Mouse (Mus musculus): ENCODE measurements at regions not wholly inside any gene's neighbourhood (a gene's known extent, or its start where the extent isn't known, plus 50 kb on each side); places are given as distances from the start of the nearest gene placed in this dataset.

DNA sequence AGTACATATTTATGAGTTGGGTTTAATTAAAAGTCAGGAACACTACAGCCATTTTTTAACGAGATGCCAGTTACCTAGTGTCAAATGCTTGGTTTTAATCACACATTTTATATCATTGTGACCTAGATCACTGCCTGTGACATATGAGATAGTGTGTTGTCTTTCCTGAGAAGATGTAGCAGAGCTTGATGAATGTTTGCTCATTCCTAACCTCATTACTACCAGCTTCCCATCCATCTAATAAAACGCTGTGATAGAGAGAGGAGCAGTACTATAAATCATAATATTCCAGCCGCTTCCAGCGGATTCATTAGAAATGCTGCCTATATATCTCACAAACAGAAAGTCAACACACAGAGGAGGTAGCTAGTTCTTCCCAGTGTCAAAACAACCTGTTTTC lies 163.6 kb downstream of the Aldoart1 start:
- H3K4me3 ChIP-seq = no peak overlapping the region
- H3K4me2 ChIP-seq (replicated peaks) = no peak overlapping the region
- no peaks in the 10 kb centered on the region for H3K36me3 ChIP-seq
- H3K9ac ChIP-seq = no peak overlapping the region
- ATAC-seq (ENCODE audit: low FRiP score, low read depth) = 0 out of 2 replicates have a peak, but pooled peaks have one; percentile 65
- no peak overlapping the region for H3K27ac ChIP-seq
- no peaks in the 10 kb centered on the region for H3K4me1 ChIP-seq
- no peaks in the 10 kb centered on the region for H3K27me3 ChIP-seq (replicated peaks)
- H3K9me3 ChIP-seq = no peaks in the 10 kb centered on the region
- WGBS = 76% methylated on average over 4 of the region's 4 CpGs

DNA sequence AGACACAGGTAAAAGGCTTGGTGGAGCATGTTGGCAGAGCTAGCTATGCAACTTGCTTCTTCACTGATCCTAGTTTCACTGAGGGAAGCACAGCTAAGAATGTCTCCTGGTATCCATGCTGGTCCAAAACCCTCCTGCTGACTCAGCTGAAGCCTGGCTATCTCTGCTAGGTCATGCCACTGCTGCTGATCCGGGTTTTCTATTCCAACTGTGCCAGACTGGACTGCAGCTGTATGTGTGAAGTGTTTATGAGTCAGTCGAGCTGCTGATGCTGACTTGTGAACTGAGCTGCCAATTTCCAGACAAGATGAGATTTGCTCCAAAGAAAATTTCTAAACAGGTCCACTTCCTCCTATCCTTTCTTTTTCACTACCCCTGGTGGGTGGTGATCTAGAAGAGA lies 178.4 kb downstream of the Aldoart1 start:
- 84% methylated on average over 2 of the region's 2 CpGs for WGBS
- Histone ChIP-seq H3K4me3 (no peak overlapping the region), H3K4me1 (no peaks in the 10 kb centered on the region), H3K9ac (no peak overlapping the region), H3K27me3 (replicated peaks) (no peaks in the 10 kb centered on the region), H3K27ac (no peak overlapping the region), H3K36me3 (no peaks in the 10 kb centered on the region), H3K9me3 (no peaks in the 10 kb centered on the region), H3K4me2 (replicated peaks) (no peak overlapping the region)
- no peak for ATAC-seq (ENCODE audit: low FRiP score, low read depth)

DNA sequence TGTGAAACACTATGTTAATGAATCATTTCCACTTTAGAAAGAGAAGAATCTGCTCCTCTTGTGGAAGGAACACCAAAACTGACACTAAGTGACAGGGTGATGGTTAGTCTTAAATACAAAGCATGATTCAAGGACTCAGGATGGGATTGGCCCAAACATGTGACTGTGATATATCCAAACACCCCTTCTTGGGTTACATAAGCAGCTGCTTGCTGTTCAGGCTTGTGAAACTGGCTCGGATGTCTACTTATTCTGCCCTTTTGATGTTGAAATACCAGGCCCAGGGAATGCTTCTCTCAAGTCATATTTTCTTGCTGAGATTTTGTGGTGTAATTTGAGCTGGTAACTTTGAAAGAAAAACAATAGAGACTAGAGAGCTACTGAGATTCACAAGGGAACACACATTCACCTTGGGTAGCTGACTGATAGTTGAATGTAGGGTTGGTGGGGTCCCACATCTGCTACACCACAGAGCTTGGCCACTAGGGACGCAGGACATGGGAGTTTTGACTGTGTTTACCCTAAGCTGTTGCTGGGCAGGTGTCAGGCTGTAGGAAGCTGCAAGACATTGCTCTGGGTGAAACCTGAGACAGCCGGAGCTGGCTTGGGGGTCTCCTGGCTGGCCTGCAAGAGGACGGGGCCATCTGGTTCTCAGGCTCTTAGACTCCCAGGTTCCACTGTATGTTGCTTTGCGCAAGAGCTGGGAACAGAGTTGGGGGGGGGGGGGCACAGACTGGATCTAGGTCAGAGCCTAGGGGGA lies 180.6 kb downstream of the Aldoart1 start:
- no peak overlapping the region for H3K27ac ChIP-seq
- H3K27me3 ChIP-seq (replicated peaks) = no peaks in the 10 kb centered on the region
- no peaks in the 10 kb centered on the region for H3K36me3 ChIP-seq
- no peak for ATAC-seq (ENCODE audit: low FRiP score, low read depth)
- H3K9ac ChIP-seq = no peak overlapping the region
- H3K9me3 ChIP-seq = no peaks in the 10 kb centered on the region
- WGBS = 78% methylated on average over 5 of the region's 5 CpGs
- H3K4me3 ChIP-seq = no peak overlapping the region
- H3K4me1 ChIP-seq = no peaks in the 10 kb centered on the region
- no peak overlapping the region for H3K4me2 ChIP-seq (replicated peaks)

DNA sequence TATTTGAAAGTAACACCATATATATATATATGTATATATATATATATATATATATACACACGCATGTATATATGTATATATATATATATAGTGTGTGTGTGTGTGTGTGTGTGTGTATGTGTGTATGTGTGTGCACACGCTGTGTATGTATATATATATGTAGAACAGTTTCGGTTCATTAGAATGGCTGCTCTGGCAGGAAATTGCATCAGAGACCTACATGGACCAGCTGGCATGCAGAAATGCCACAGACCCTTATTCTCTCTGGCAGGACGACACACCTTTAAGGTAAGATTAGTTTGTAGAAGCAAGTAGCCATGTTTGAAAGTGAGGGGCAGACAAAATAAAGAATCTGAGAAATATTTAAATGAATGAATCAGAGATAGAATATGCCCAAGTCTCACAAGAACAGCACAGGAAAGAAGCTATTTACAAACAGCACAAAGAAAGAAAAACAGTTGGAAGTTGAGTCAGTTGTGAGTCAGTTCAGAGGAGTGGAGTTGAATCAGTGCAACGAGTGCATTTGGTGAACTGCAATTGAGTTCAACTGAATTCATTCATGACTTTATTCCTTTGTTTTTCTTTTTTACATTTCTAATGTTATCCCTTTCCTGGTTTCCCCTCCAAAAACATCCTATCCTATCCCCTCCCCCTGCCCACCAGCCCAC lies 182.5 kb downstream of the Aldoart1 start:
- Histone ChIP-seq H3K4me1 (no peaks in the 10 kb centered on the region), H3K4me3 (no peak overlapping the region), H3K4me2 (replicated peaks) (no peak overlapping the region), H3K36me3 (no peaks in the 10 kb centered on the region), H3K9ac (no peak overlapping the region), H3K27ac (no peak overlapping the region), H3K27me3 (replicated peaks) (no peaks in the 10 kb centered on the region), H3K9me3 (no peaks in the 10 kb centered on the region)
- no peak for ATAC-seq (ENCODE audit: low FRiP score, low read depth)
- 87% methylated on average over 5 of the region's 5 CpGs for WGBS

DNA sequence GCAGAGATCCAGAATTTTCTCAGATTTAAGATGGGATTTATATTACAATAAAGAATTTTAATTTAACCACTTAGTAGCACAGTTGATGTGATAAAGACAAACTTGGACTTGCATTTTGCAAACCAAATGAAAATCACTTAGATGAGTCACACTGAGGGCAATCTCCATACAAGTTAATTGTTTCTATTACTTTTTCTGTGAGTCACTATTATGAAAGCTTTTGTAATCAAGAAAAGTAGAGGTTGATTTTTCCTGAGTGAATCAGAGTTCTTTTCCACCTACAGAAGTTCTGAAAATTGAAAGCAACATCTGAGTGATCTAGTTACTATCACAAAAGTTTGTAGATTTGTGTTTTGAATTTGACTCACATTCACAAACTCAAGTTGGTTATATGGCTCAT lies 188.1 kb downstream of the Aldoart1 start:
- no peak overlapping the region for H3K4me2 ChIP-seq (replicated peaks)
- H3K4me3 ChIP-seq = no peak overlapping the region
- no peaks in the 10 kb centered on the region for H3K36me3 ChIP-seq
- H3K9ac ChIP-seq = no peak overlapping the region
- no peaks in the 10 kb centered on the region for H3K4me1 ChIP-seq
- H3K27ac ChIP-seq = no peak overlapping the region
- ATAC-seq (ENCODE audit: low FRiP score, low read depth) = no peak
- no peaks in the 10 kb centered on the region for H3K9me3 ChIP-seq
- no peaks in the 10 kb centered on the region for H3K27me3 ChIP-seq (replicated peaks)

DNA sequence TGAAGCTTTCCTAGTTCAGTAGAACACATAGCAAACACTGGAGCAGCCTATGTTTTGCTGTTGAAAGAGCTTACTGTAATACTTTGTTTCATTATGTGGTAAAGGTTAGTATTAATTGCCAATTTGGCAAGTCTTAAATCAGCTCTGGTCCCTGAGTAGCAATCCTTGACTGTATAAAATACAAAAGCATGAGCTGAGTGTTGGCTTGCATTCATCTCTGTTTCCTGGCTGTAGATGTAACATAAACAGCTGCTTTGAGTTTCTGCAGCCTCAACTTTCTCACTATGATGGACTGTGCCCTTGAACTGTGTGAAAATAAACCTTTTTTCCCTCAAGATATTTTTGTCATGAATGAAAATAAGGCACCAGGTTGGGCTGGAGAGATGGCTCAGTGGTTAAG lies 190.0 kb downstream of the Aldoart1 start:
- Histone ChIP-seq H3K27me3 (replicated peaks) (no peaks in the 10 kb centered on the region), H3K9ac (no peak overlapping the region), H3K4me3 (no peak overlapping the region), H3K36me3 (no peaks in the 10 kb centered on the region), H3K4me1 (no peaks in the 10 kb centered on the region), H3K9me3 (no peaks in the 10 kb centered on the region), H3K4me2 (replicated peaks) (no peak overlapping the region), H3K27ac (no peak overlapping the region)
- no peak for ATAC-seq (ENCODE audit: low FRiP score, low read depth)

DNA sequence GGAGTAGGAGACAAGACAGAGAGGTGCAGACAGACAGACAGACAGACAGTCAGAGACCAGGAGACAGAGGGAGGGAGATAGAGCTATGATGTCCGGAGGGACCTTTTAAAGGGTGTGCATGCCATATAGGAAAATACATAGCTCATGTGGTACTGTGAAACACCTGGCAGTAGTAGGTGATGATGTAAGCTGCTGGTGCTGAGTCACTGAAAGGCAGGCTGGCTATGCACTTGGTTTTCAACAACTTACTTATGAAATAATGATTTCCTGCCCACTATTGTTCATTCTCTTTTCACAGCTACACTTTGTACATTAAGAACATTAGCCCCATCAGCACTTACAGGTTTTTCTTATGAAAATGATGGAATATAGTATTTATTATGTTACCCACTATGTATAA lies 196.2 kb downstream of the Aldoart1 start:
- Histone ChIP-seq H3K4me1 (no peaks in the 10 kb centered on the region), H3K4me2 (replicated peaks) (no peak overlapping the region), H3K9me3 (no peaks in the 10 kb centered on the region), H3K27me3 (replicated peaks) (no peaks in the 10 kb centered on the region), H3K9ac (no peak overlapping the region), H3K4me3 (no peak overlapping the region), H3K27ac (no peak overlapping the region), H3K36me3 (no peaks in the 10 kb centered on the region)
- no peak for ATAC-seq (ENCODE audit: low FRiP score, low read depth)
- 98% methylated on average over 1 of the region's 1 CpGs for WGBS

DNA sequence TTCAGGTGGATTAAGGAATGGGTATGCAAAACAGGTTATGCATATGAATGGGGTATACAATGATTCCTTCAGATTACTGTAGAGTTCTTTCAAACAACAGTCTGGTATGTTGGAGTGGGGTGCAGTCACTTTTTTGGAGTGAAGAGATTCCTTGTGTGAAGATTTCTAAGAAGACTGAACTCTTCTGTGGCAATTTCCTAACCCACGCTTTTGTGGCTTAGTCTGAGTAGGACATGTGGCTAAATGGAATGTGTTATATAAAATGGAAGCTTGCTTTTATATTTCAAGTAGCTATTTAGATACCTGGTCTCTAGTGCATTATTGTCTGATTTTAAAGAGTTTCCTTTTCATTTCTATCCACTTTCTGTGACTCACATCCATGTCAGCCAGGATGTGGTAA lies 205.3 kb downstream of the Aldoart1 start:
- 89% methylated on average over 1 of the region's 1 CpGs for WGBS
- Histone ChIP-seq H3K27ac (no peak overlapping the region), H3K27me3 (replicated peaks) (no peaks in the 10 kb centered on the region), H3K4me3 (no peak overlapping the region), H3K9me3 (no peaks in the 10 kb centered on the region), H3K4me1 (no peaks in the 10 kb centered on the region), H3K9ac (no peak overlapping the region), H3K36me3 (no peaks in the 10 kb centered on the region), H3K4me2 (replicated peaks) (no peak overlapping the region)
- no peak for ATAC-seq (ENCODE audit: low FRiP score, low read depth)

DNA sequence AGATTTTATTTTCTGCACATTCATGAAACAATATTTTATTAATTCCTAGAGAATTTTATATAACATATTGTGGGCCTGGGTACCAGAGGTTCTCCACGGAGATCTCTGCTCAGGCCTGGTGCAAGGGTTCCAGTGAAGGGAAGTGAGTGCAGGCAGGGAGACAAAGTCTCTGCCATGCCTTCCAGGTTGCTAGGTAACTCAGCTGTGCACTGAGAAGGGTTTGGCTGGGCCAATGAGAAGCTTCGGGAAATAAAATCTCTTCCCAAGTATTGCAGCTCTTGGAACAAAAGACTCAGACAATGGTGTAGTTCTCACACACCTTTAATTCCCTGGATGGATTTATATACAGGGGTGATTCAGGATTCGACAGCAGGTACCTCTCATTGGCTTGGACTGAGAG lies 223.0 kb downstream of the Aldoart1 start:
- Histone ChIP-seq H3K4me3 (no peak overlapping the region), H3K27me3 (replicated peaks) (no peaks in the 10 kb centered on the region), H3K27ac (no peak overlapping the region), H3K9ac (no peak overlapping the region), H3K4me2 (replicated peaks) (no peak overlapping the region), H3K4me1 (no peaks in the 10 kb centered on the region), H3K9me3 (peaks cover 3% of the 10 kb centered on the region; the same call in 1 of the 2 replicates), H3K36me3 (no peaks in the 10 kb centered on the region)
- ATAC-seq (ENCODE audit: low FRiP score, low read depth) = no peak
- WGBS = 38% methylated on average over 3 of the region's 3 CpGs

DNA sequence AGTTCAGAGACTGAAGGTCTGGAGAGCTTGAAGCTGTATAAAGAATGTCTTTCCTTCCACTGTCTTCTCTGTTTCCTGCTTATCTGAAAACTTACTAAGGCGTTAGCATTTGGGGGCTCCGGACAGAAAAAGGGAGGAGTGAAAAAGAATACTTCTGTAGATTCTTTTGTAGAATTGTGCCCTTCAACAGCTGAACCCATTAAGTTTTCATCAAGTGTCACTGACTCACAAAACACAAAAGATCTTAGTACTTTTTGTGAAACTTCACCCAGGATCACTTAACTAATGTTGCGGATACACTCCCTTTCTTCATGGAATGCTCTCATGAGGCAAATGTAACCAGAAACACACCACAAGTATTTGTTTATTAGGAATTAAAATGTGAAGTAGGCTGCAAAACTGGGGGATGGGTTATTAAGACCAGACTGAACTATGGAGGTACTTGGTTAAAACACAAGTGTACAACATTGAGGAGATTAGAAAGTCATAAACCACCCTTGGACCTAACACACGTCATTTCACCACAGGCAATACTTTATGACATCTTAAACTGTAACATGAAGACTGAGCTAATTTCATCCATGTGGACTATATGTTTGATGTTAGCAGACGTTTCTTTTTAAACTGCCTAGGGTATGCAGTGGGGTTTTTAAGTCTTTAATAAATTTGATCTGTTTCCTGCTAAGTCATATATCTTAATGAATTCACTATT lies 225.1 kb downstream of the Aldoart1 start:
- no peak for ATAC-seq (ENCODE audit: low FRiP score, low read depth)
- WGBS = 80% methylated on average over 5 of the region's 5 CpGs
- Histone ChIP-seq H3K27me3 (replicated peaks) (no peaks in the 10 kb centered on the region), H3K27ac (no peak overlapping the region), H3K4me3 (no peak overlapping the region), H3K9ac (no peak overlapping the region), H3K4me2 (replicated peaks) (no peak overlapping the region), H3K4me1 (no peaks in the 10 kb centered on the region), H3K36me3 (no peaks in the 10 kb centered on the region), H3K9me3 (peaks cover 3% of the 10 kb centered on the region; the same call in 1 of the 2 replicates)

DNA sequence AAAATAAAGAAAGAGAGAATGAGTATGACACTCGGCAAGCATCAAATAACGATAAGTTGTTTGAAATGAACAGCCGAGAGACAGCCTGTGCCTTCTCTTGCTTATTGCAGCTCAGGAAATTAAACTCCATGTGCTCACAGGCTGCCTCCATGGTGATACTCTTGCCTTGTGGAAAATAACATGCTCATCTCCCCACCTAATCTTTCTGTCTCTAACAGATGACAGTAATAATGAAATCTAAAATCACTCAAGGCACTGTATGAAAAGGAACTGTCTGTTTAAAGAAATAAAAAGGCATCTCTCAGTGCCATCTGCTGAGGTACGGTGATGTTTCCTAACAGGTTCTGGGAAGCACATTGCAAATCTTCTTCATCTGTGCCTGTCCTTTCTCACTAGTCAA lies 247.3 kb downstream of the Aldoart1 start:
- no peak for ATAC-seq (ENCODE audit: low FRiP score, low read depth)
- H3K9ac ChIP-seq = no peak overlapping the region
- H3K27ac ChIP-seq = no peak overlapping the region
- H3K27me3 ChIP-seq (replicated peaks) = no peaks in the 10 kb centered on the region
- no peak overlapping the region for H3K4me3 ChIP-seq
- WGBS = 93% methylated on average over 4 of the region's 4 CpGs
- no peak overlapping the region for H3K4me2 ChIP-seq (replicated peaks)
- H3K9me3 ChIP-seq = no peaks in the 10 kb centered on the region
- no peaks in the 10 kb centered on the region for H3K4me1 ChIP-seq
- no peaks in the 10 kb centered on the region for H3K36me3 ChIP-seq

DNA sequence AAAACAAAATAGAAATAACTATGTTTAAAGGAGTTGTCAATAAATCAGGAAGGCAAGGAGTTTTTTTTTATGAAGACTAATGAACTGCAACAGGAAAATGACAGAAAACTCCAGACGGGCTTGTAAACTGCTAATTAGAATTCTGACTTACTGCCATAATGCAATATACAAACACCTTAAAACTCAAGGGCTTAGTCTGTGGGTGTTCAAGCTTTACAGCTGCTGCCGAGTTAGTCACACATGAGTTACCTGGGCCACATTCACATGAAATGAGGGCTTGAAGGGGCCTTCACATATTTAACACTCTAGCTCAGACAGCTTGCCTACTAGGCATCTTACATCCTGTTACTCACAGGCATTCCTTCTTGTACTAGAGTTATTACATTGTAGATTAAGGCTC lies 256.9 kb downstream of the Aldoart1 start:
- Histone ChIP-seq H3K4me3 (no peak overlapping the region), H3K36me3 (no peaks in the 10 kb centered on the region), H3K9me3 (no peaks in the 10 kb centered on the region), H3K9ac (no peak overlapping the region), H3K27me3 (replicated peaks) (no peaks in the 10 kb centered on the region), H3K27ac (no peak overlapping the region), H3K4me2 (replicated peaks) (no peak overlapping the region), H3K4me1 (no peaks in the 10 kb centered on the region)
- no peak for ATAC-seq (ENCODE audit: low FRiP score, low read depth)
- WGBS = 72% methylated on average over 2 of the region's 2 CpGs

All from neural tube, embryonic 12.5 days (tissue).